ENCODE assay signal across 13 mouse cellular contexts in the genomic region with DNA sequence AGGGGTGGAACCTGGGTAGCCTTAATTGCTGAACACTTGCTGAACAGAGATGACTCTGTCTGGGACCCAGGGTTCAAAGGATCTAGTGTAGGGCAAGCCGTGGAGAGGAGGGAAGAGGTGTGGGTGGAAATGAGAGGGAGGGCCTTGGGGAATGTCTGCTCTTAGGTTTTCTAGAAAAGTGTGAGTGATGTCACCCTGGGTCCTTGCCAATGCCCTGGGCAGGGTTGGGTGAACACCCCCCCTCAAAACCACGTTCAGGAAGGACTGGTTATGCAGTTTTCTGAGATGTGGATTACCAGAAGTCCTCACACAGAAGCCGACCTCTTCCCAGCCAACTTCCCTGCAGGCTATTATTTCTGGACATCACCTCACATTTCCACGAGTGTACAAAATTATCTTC.
"Had no signal": no experiment of that assay in that cellular context is flagged by ENCODE, and none has a peak within 500 bp of the region (broad histone marks: within the 10 kb centered on the region; RNA-seq: fewer than 3 reads in every experiment).

No protein-coding gene starts in this region.

- H3K4me2 ChIP-seq: liver, embryonic 11.5 days; liver, embryonic 15.5 days; neural tube, embryonic 13.5 days had no signal

- H3K9ac ChIP-seq: liver, embryonic 15.5 days; neural tube, embryonic 13.5 days had no signal

- ATAC-seq: lung, postnatal 0 days; midbrain, embryonic 16.5 days had no signal

- H3K4me3 ChIP-seq: left cerebral cortex, adult 2 months; liver, embryonic 15.5 days; midbrain, embryonic 10.5 days; neural tube, embryonic 13.5 days had no signal

- H3K36me3 ChIP-seq: liver, embryonic 15.5 days; midbrain, embryonic 10.5 days; neural tube, embryonic 13.5 days had no signal

- H3K27ac ChIP-seq: left cerebral cortex, adult 2 months; liver, embryonic 15.5 days; midbrain, embryonic 10.5 days; neural tube, embryonic 13.5 days had no signal

- DNase-seq: kidney, adult 2 months; kidney, postnatal 25 days; lung, adult 2 months; lung, postnatal 36 days; retina, postnatal 1 day; thymus, postnatal 14 days had no signal

- H3K9me3 ChIP-seq: liver, embryonic 15.5 days; midbrain, embryonic 10.5 days; neural tube, embryonic 13.5 days had no signal

- H3K4me1 ChIP-seq: liver, embryonic 15.5 days had no signal
